Mouse (Mus musculus) E14TG2a.4 (cell line): ENCODE results near the gene Igsf8.

Experiments used
- H3K27me3 ChIP-seq: 2 replicates; pipeline ENCODE4 v1.6.1; 2014; ENCODE audit warnings: low read length, control low read depth; ENCODE audit not compliant: insufficient read depth
- H3K36me3 ChIP-seq: 2 replicates; pipeline ENCODE4 v1.6.1; 2014; ENCODE audit warnings: low read length, control low read depth; ENCODE audit not compliant: insufficient read depth
- H3K4me1 ChIP-seq: replicated peaks from 2 replicates; pipeline ENCODE4 v1.6.1; 2014; ENCODE audit warnings: low read depth, low read length, control low read depth
- H3K4me3 ChIP-seq: replicated peaks from 2 replicates; pipeline ENCODE4 v1.5.1; 2014; ENCODE audit warnings: mild to moderate bottlenecking, low read length
- H3K9me3 ChIP-seq: 2 replicates; pipeline ENCODE4 v1.6.1; 2014; ENCODE audit warnings: low read length, control low read depth
- CTCF ChIP-seq: conservative IDR thresholded peaks from 2 replicates; pipeline ENCODE4 v1.5.1; 2014; ENCODE audit warnings: low read length
- NANOG ChIP-seq: IDR thresholded peaks from 2 replicates; pipeline ENCODE4 v1.6.1; 2014; ENCODE audit warnings: borderline replicate concordance, low read length, mixed read lengths
- POU5F1 ChIP-seq: IDR thresholded peaks from 2 replicates; pipeline ENCODE4 v1.6.1; 2014; ENCODE audit warnings: low read length, borderline replicate concordance

Igsf8 gene

DNA sequence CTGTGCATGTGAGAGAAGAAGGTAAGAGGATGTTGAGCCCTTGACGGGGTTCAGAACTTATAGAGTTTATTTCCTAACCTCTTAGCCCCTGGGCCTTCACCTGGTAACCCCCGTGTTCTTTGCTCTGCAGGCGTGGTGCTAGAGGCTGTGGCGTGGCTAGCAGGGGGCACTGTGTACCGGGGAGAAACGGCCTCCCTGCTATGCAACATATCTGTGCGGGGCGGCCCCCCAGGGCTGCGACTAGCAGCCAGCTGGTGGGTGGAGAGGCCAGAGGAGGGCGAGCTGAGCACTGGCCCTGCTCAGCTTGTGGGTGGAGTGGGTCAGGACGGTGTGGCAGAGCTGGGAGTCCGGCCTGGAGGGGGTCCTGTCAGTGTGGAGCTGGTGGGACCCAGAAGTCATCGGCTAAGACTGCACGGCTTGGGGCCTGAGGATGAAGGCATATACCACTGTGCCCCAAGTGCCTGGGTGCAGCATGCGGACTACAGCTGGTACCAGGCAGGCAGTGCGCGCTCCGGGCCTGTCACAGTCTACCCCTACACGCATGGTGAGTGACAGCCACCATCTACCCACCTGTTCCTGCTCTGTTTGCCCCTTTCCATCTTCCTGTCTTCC, 57.1 kb downstream of the Igsf8 start:
- TF ChIP-seq POU5F1 (no peak), CTCF (no peak)
- H3K27me3 ChIP-seq, result peaks cover 86% of the 10 kb centered on the region
- peak overlapping the region; percentile 63 for H3K4me3 ChIP-seq
- H3K4me1 ChIP-seq, result peaks cover 87% of the 10 kb centered on the region
- H3K36me3 ChIP-seq, result peaks cover 27% of the 10 kb centered on the region
- no peaks in the 10 kb centered on the region for H3K9me3 ChIP-seq

DNA sequence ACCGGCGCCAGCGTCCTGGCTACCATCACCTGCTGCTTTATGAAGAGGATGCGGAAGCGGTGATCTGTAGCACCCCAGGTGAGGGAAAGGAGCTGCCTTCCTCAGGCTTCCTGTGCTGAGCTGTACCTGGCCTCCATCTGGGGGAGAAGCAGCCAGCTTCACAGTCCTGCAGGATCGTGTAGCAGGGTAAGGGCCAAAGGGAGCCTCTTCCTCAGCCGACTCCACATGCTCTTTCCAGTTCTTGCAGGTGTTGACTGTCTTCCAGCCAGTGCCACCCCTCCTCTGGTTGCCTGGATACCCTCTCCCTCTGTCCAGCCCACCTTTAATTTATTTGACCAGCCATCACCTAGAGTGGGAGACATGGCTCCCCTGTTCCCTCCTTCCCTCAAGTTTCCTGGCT, 57.9 kb downstream of the Igsf8 start:
- peaks cover 82% of the 10 kb centered on the region for H3K27me3 ChIP-seq
- no peaks in the 10 kb centered on the region for H3K9me3 ChIP-seq
- H3K4me1 ChIP-seq, result peaks cover 87% of the 10 kb centered on the region
- H3K4me3 ChIP-seq, result 0 out of 2 replicates have a peak overlapping the region, but pooled peaks have one; percentile 17
- H3K36me3 ChIP-seq, result peaks cover 27% of the 10 kb centered on the region
- no peak for TF ChIP-seq POU5F1
- TF ChIP-seq NANOG, result no peak
- TF ChIP-seq CTCF, result no peak

DNA sequence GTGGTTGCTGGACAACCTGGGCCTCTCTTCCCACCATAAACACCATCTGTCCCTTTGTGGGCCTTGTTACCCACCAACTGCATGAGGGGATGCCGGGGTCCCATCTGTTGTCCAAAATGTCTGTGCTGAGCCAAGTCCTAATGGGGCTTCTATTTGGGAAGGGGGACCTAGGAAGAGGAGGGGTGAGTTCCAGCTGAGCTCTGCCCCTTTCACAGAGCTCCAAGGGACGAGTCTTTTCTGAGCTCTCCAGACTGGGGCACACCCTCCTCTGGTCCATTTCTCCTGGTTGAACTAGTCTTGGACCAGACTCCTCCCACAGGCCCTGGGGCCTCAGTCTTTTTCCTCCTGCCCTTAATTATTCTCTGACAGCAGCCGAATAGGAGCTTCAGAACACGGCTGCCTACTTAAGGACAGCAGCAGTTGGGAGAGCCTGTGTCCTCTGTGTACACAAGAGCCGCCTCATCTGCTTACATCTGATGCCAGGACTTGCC, 58.5 kb downstream of the Igsf8 start:
- H3K27me3 ChIP-seq, result peaks cover 78% of the 10 kb centered on the region
- H3K4me3 ChIP-seq, result no peak overlapping the region
- H3K36me3 ChIP-seq, result peaks cover 27% of the 10 kb centered on the region
- TF ChIP-seq CTCF (no peak), NANOG (no peak), POU5F1 (no peak)
- H3K4me1 ChIP-seq, result peaks cover 84% of the 10 kb centered on the region
- no peaks in the 10 kb centered on the region for H3K9me3 ChIP-seq

DNA sequence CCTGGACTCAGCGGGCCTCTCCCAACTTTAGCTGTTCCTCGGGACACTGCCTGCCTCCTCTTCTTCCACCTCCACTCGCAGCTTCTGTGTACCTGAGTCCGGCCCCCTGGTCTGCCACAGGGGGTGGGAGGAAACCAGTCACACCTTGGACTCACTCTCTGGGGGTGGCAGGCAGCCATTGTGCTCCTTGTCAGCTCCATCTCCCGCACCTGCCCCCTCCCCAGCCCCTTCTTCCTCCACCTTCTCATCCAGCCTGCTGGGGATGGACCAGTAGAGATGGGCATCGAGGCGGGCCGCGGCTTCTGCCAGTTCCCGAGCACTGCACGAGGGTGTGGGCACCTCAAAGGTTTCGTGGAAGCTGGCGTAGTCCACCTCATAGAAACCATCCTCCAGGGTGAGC, 61.3 kb downstream of the Igsf8 start:
- Histone ChIP-seq H3K9me3 (no peaks in the 10 kb centered on the region), H3K36me3 (peaks cover 20% of the 10 kb centered on the region), H3K4me3 (peak overlapping the region; percentile 37), H3K27me3 (peaks cover 79% of the 10 kb centered on the region), H3K4me1 (peaks cover 84% of the 10 kb centered on the region)
- TF ChIP-seq NANOG (no peak), CTCF (no peak), POU5F1 (no peak)

DNA sequence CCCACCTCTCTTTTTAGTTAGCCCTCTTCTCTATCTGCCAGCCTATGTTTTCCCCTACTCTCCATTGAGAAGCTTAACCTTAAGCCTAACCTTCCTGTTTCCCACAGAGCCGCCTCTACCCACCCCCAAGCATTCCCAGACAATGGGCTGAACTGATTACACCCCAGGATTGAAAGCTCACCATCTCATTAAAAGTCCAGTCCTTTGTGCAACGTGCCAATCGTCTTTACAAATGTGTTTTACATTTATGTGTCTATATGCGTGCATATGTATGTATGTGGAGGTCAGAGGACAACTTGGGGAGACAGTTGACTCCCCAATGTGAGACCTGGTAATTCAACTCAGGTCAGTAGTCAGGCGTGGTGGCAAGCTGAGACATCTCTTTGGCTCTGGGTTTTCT, 61.9 kb downstream of the Igsf8 start:
- TF ChIP-seq CTCF (no peak), POU5F1 (peak; percentile 66; the same call in 1 of the 2 replicates), NANOG (peak; percentile 96)
- Histone ChIP-seq H3K9me3 (no peaks in the 10 kb centered on the region), H3K27me3 (peaks cover 79% of the 10 kb centered on the region), H3K4me1 (peaks cover 84% of the 10 kb centered on the region), H3K4me3 (peak overlapping the region; percentile 37), H3K36me3 (peaks cover 15% of the 10 kb centered on the region)

DNA sequence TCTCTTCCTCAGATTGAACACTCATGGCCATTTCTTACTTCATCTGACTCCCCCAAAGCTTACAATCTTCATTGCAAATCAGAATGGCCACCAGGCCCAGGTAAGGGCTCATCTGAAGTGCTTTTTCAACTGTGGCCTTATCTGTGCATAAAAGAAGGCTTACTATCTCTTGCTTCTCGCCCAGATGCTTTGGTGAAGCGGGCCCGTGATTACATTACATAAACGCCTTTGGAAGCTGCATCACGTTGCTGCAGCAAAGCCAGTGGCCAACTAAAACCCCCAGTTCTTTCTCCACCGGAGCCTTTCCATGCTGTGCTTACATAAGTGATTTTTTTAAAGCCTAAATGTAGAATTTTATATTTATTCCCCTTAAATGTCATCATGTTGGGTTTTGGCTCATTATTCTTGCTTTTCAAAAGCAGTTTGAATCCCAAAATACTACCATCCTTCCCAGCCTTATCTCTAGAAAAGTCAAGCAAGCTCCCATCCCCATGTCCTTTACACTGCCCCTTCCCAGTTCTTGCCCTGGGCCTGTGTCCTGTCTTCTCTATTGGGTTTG, 62.4 kb downstream of the Igsf8 start:
- Histone ChIP-seq H3K4me1 (peaks cover 84% of the 10 kb centered on the region), H3K27me3 (peaks cover 79% of the 10 kb centered on the region), H3K4me3 (no peak overlapping the region), H3K36me3 (peaks cover 10% of the 10 kb centered on the region), H3K9me3 (no peaks in the 10 kb centered on the region)
- TF ChIP-seq POU5F1 (no peak), NANOG (no peak), CTCF (no peak)

DNA sequence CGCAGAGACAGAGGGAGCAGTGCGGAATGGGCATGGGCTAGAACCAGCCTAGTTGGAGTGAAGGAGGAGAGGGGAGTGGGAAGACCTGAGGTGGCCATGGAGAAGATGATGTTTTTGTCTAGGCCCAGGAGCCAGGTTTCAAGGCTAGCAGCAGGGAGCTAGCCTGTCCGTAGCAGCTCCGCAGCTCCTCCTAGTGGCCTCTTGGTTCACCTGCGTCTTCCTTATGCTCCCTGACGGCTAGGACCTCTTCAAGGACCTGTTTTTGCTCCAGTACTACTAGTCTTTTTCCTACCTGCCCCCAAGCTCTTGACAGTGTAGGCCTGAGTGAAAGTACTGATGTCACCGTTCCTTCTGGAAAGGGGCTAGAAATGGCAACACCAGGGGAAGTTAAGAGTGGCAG, 63.3 kb downstream of the Igsf8 start:
- Histone ChIP-seq H3K36me3 (peaks cover 10% of the 10 kb centered on the region), H3K4me1 (peaks cover 82% of the 10 kb centered on the region), H3K27me3 (peaks cover 81% of the 10 kb centered on the region), H3K4me3 (no peak overlapping the region), H3K9me3 (no peaks in the 10 kb centered on the region)
- TF ChIP-seq NANOG, result no peak
- TF ChIP-seq POU5F1, result no peak
- TF ChIP-seq CTCF, result peak; percentile 65

DNA sequence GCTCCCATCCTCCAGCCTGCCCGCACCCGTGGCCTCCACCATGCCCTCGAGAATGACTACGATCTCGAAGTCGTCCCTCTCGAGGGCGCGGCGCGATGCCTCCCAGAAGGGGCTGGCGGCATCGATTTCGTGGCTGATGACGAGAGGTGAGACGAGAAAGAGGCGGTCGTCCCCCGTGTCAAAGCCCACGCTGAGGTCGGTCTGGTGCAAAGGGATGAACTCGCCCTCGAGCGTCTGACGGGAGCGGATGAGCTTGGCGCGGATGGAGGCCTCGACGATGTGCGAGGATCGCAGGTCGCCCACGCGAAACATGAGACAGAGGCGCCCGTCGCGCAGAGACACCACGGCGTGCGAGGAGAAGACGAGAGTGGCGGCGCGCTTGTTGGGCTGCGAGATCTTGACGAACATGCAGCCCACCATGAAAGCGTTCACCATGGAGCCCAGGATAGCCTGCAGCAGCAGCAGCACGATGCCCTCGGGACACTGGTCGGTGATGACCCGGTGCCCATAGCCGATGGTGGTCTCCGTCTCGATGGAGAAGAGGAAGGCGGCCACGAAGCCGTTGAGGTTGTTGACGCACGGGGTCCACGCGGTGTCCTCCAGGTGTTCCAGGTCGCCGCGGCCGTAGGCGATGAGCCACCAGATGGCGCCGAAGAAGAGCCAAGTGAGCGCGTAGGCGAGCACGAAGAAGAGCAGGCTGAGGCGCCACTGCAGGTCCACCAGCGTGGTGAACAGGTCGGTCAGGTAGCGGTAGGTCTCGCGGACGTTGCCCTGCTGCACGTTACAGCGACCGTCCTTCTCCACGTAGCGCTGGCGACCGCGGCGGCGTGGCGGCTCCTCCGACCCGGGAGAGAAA, 64.5 kb downstream of the Igsf8 start:
- H3K27me3 ChIP-seq, result peaks cover 79% of the 10 kb centered on the region

DNA sequence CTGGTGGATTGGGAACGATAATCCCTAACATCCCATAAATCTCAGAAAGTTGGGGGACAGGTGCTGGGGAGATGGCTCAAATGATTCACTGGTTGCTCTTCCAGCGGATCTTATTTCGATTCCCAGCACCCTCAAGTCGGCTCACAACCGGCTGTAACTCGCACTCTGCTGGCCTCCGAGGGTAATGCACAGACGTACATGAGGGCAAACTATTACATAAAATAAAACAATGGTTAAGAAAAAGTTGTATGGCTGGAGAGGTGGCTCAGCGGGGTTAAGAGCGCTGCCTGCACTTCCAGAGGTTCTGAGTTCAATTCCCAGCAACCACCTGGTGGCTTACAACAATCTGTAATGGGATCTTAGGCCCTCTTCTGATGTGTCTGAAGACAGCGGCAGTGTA, 65.2 kb downstream of the Igsf8 start:
- Histone ChIP-seq H3K9me3 (no peaks in the 10 kb centered on the region), H3K27me3 (peaks cover 79% of the 10 kb centered on the region), H3K4me3 (peak overlapping the region; percentile 76), H3K36me3 (no peaks in the 10 kb centered on the region), H3K4me1 (peaks cover 65% of the 10 kb centered on the region)
- TF ChIP-seq CTCF (peak; percentile 29), NANOG (no peak), POU5F1 (no peak)

More for the DNA sequence above, 64.5 kb downstream of the Igsf8 start:
- peaks cover 70% of the 10 kb centered on the region for H3K4me1 ChIP-seq
- H3K9me3 ChIP-seq, result no peaks in the 10 kb centered on the region
- TF ChIP-seq POU5F1 (no peak), CTCF (no peak; the same call in 1 of the 2 replicates), NANOG (no peak)
- peak overlapping the region; percentile 76 for H3K4me3 ChIP-seq
- peaks cover 1% of the 10 kb centered on the region for H3K36me3 ChIP-seq
